Mouse (Mus musculus): ENCODE data around the gene Rragd.

Rragd gene

GRCm38 (mm10) chr4:33039826-33040225, 57.0 kb downstream of the Rragd start:
- no peak for DNase-seq (ENCODE audit: low spot score in 2 of 2)

- no peak for DNase-seq (ENCODE audit: low spot score in 2 of 2)
Observed at GRCm38 (mm10) chr4:33049601-33050000, 66.8 kb downstream of the Rragd start.

- peak in 1 of 2 experiments; percentile 33 for DNase-seq (ENCODE audit: low spot score in 2 of 2)
Observed at GRCm38 (mm10) chr4:33052055-33052454, 69.2 kb downstream of the Rragd start.

- no peak for DNase-seq (ENCODE audit: low spot score in 2 of 2)
Observed at GRCm38 (mm10) chr4:33052650-33053049, 69.8 kb downstream of the Rragd start.

- no peak for DNase-seq (ENCODE audit: low spot score in 2 of 2)
Observed at GRCm38 (mm10) chr4:33054426-33054825, 71.6 kb downstream of the Rragd start.

- no peak for DNase-seq (ENCODE audit: low spot score in 2 of 2)
Observed at GRCm38 (mm10) chr4:33056317-33056716, 73.5 kb downstream of the Rragd start.

- DNase-seq (ENCODE audit: low spot score in 2 of 2), result peak in 1 of 2 experiments; percentile 40
Observed at GRCm38 (mm10) chr4:33057890-33058687, 75.3 kb downstream of the Rragd start.

- no peak for DNase-seq (ENCODE audit: low spot score in 2 of 2)
Observed at GRCm38 (mm10) chr4:33061158-33061557, 78.3 kb downstream of the Rragd start.

- DNase-seq (ENCODE audit: low spot score in 2 of 2), result no peak
Observed at GRCm38 (mm10) chr4:33062981-33063380, 80.1 kb downstream of the Rragd start, which contains the start of gene Gabrr2. Gene Gabrr2 (plus strand): TSS chr4:33062999.

- DNase-seq (ENCODE audit: low spot score in 2 of 2), result no peak
Observed at GRCm38 (mm10) chr4:33064986-33065385, 82.1 kb downstream of the Rragd start.

- DNase-seq (ENCODE audit: low spot score in 2 of 2), result no peak
Observed at GRCm38 (mm10) chr4:33066223-33066960, 83.6 kb downstream of the Rragd start.

GRCm38 (mm10) chr4:33067331-33067730, 84.5 kb downstream of the Rragd start:
- DNase-seq (ENCODE audit: low spot score in 2 of 2), result no peak

- no peak for DNase-seq (ENCODE audit: low spot score in 2 of 2)
Observed at GRCm38 (mm10) chr4:33067826-33068225, 85.0 kb downstream of the Rragd start.

GRCm38 (mm10) chr4:33068894-33069293, 86.1 kb downstream of the Rragd start:
- peak in 1 of 2 experiments; percentile 51 for DNase-seq (ENCODE audit: low spot score in 2 of 2)

GRCm38 (mm10) chr4:33070326-33070725, 87.5 kb downstream of the Rragd start:
- DNase-seq (ENCODE audit: low spot score in 2 of 2), result no peak

- DNase-seq (ENCODE audit: low spot score in 2 of 2), result no peak
Observed at GRCm38 (mm10) chr4:33071337-33071736, 88.5 kb downstream of the Rragd start.

Data from right cerebral cortex, adult 2 months (tissue).